Mouse (Mus musculus) NIH3T3 (cell line): ENCODE measurements around the gene Nudt4.

Experiments used
- DNase-seq: peaks from one replicate; pipeline ENCODE4 v3.0.0-alpha.2; 2012; ENCODE audit warnings: low read depth

Gene Nudt4

DNA sequence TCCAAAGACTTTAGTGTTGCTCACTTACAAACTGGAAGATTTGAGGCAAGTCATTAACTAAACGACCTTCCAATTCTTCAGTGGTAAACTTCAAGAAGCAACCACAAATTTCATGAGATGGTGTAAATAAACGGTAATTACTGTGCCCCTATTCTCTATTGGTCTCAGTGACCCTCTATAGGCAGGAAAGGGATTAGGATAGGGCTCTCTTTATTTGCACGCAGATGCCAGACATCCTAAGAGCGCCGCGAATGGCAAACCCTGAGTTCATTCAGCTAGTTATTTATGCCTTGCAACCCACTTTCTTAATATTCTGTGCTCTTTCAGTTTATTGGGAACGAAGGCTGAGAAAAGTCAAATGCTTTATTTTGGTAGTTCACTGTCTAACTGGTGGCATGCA is 62.9 kb downstream of the Nudt4 start:
- DNase-seq = peak; percentile 35
